In the genomic region with DNA sequence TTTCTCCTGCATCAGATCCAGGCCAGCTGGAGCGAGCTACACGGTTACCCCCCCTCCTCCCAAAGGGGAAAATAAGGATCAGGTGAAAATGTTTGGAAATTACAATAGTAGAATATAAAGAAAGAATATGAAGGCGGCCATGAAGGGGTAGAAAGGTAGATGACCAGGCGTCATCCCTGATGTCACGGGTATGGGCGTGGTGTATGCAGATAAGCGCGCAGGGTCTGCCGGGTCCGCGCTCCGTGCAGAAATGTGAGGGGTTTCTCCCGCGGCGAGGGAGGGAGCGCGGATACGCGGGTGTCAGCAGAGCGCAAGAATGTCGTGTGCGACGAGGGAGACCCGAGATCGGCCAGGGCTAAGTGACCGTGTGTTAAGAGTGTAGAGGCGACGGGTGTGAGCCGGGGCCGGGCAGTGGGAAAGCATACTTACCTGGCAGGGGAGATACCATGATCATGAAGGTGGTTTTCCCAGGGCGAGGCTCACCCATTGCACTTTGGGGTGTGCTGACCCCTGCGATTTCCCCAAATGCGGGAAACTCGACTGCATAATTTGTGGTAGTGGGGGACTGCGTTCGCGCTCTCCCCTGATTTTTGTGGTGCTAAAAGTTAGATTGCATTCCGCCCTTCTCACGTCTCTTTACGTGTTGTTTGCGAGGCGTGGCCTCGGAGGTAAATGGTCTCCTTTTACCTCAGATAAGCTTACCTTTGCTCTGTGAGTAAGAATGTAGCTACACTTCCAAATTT, we compare ENCODE assay signal across 8 mouse cellular contexts.
A peak's percentile ranks its signal among the peaks of the same experiment; 100 is the strongest.
DNase-seq lines count a peak whose midpoint lies in the region; ATAC-seq and TF ChIP-seq lines count a peak whose summit lies in the region.
"Not testable (repeated sequence)": the region's sequence is repeated elsewhere in the genome, so short reads cannot be mapped to it uniquely, and the experiment has no call there.

No protein-coding gene starts in this region.

- not testable (repeated sequence) for H3K9ac ChIP-seq in embryonic facial prominence, embryonic 14.5 days (ENCODE audit: low read depth, low read length); hindbrain, embryonic 16.5 days (ENCODE audit: low read depth, low read length); kidney, embryonic 16.5 days (replicated peaks; ENCODE audit: low read length); liver, embryonic 13.5 days; lung, postnatal 0 days (replicated peaks; ENCODE audit: low read depth); midbrain, embryonic 16.5 days (ENCODE audit: low read depth, low read length); stomach, embryonic 15.5 days

- ATAC-seq in embryonic facial prominence, embryonic 14.5 days (ENCODE audit: low read depth): peak; percentile 92
- 0 out of 2 replicates have a peak, but pooled peaks have one; percentile 35 for ATAC-seq in granulocyte monocyte progenitor cell, adult 5-6 weeks (replicated peaks; ENCODE audit: poor library complexity, severe bottlenecking)
- 0 out of 2 replicates have a peak, but pooled peaks have one; percentile 48 for ATAC-seq in hindbrain, embryonic 16.5 days
- peak; percentile 76 for ATAC-seq in kidney, embryonic 16.5 days (ENCODE audit: low FRiP score, low TSS enrichment)
- peak; percentile 91 for ATAC-seq in liver, embryonic 13.5 days (ENCODE audit: low read depth)
- peak; percentile 80 for ATAC-seq in lung, postnatal 0 days
- peak; percentile 60; the same call in 1 of the 2 replicates for ATAC-seq in midbrain, embryonic 16.5 days
- ATAC-seq in stomach, embryonic 15.5 days (ENCODE audit: insufficient read depth, low FRiP score, low read depth): peak; percentile 89

- WGBS in embryonic facial prominence, embryonic 14.5 days: 26% methylated on average over 2 of the region's 43 CpGs
- 18% methylated on average over 2 of the region's 43 CpGs for WGBS in hindbrain, embryonic 16.5 days
- 0% methylated on average over 1 of the region's 43 CpGs for WGBS in kidney, embryonic 16.5 days
- 30% methylated on average over 2 of the region's 43 CpGs for WGBS in liver, embryonic 13.5 days (ENCODE audit: insufficient replicate concordance)
- WGBS in lung, postnatal 0 days: 5% methylated on average over 2 of the region's 43 CpGs
- no CpG with 5 or more reads among the region's 43 CpGs for WGBS in midbrain, embryonic 16.5 days
- WGBS in stomach, embryonic 15.5 days: 5% methylated on average over 2 of the region's 43 CpGs

- H3K27me3 ChIP-seq in embryonic facial prominence, embryonic 14.5 days (replicated peaks; ENCODE audit: control insufficient read depth, insufficient read depth, low read length); hindbrain, embryonic 16.5 days (replicated peaks; ENCODE audit: control insufficient read depth, insufficient read depth, low read length); kidney, embryonic 16.5 days (ENCODE audit: insufficient read depth, low read length); liver, embryonic 13.5 days; lung, postnatal 0 days (replicated peaks; ENCODE audit: insufficient read depth, low read length); midbrain, embryonic 16.5 days (ENCODE audit: control insufficient read depth, insufficient read depth, low read depth, low read length); stomach, embryonic 15.5 days (replicated peaks): not testable (repeated sequence)

- H3K27ac ChIP-seq in embryonic facial prominence, embryonic 14.5 days (replicated peaks; ENCODE audit: low read depth, low read length); hindbrain, embryonic 16.5 days (ENCODE audit: low read depth, low read length); kidney, embryonic 16.5 days (ENCODE audit: low read length); liver, embryonic 13.5 days; lung, postnatal 0 days (ENCODE audit: low read length); midbrain, embryonic 16.5 days (ENCODE audit: low read length); stomach, embryonic 15.5 days: not testable (repeated sequence)

- TF ChIP-seq CTCF in lung, postnatal 0 days (IDR thresholded peaks at IDR 0.05): not testable (repeated sequence)

- not testable (repeated sequence) for H3K4me1 ChIP-seq in embryonic facial prominence, embryonic 14.5 days (ENCODE audit: control insufficient read depth, insufficient read depth, low read length); hindbrain, embryonic 16.5 days (ENCODE audit: control insufficient read depth, insufficient read depth, low read depth, low read length); kidney, embryonic 16.5 days (ENCODE audit: insufficient read depth, low read length); liver, embryonic 13.5 days (replicated peaks); lung, postnatal 0 days (ENCODE audit: insufficient read depth, low read depth, low read length); midbrain, embryonic 16.5 days (ENCODE audit: control insufficient read depth, insufficient read depth, low read length); stomach, embryonic 15.5 days

- not testable (repeated sequence) for H3K36me3 ChIP-seq in embryonic facial prominence, embryonic 14.5 days (ENCODE audit: control insufficient read depth, insufficient read depth, low read length); hindbrain, embryonic 16.5 days (ENCODE audit: control insufficient read depth, insufficient read depth, low read length); kidney, embryonic 16.5 days (ENCODE audit: insufficient read depth, low read length); liver, embryonic 13.5 days; lung, postnatal 0 days (ENCODE audit: insufficient read depth, low read length); midbrain, embryonic 16.5 days (ENCODE audit: control insufficient read depth, insufficient read depth, low read length); stomach, embryonic 15.5 days

- H3K4me2 ChIP-seq in embryonic facial prominence, embryonic 14.5 days (ENCODE audit: low read depth, low read length); hindbrain, embryonic 16.5 days (ENCODE audit: low read length); kidney, embryonic 16.5 days (replicated peaks; ENCODE audit: low read depth, low read length); liver, embryonic 13.5 days; lung, postnatal 0 days (replicated peaks; ENCODE audit: low read depth, low read length); midbrain, embryonic 16.5 days (ENCODE audit: low read length); stomach, embryonic 15.5 days: not testable (repeated sequence)

- TF ChIP-seq EP300 in lung, postnatal 0 days (IDR thresholded peaks at IDR 0.05): not testable (repeated sequence)

- H3K9me3 ChIP-seq in embryonic facial prominence, embryonic 14.5 days (ENCODE audit: control insufficient read depth, low read length); hindbrain, embryonic 16.5 days (ENCODE audit: control insufficient read depth, low read length); kidney, embryonic 16.5 days (ENCODE audit: low read length); liver, embryonic 13.5 days (replicated peaks); lung, postnatal 0 days (ENCODE audit: low read length); midbrain, embryonic 16.5 days (replicated peaks; ENCODE audit: control insufficient read depth, low read length, poor library complexity, severe bottlenecking); stomach, embryonic 15.5 days: not testable (repeated sequence)

- not testable (repeated sequence) for DNase-seq in embryonic facial prominence, embryonic 14.5 days (ENCODE audit: low spot score); liver, embryonic 13.5 days; lung, postnatal 0 days (ENCODE audit: low spot score)

- H3K4me3 ChIP-seq in embryonic facial prominence, embryonic 14.5 days (ENCODE audit: low read depth, low read length); hindbrain, embryonic 16.5 days (ENCODE audit: low read length); kidney, embryonic 16.5 days (ENCODE audit: low read length); liver, embryonic 13.5 days (replicated peaks); lung, postnatal 0 days (ENCODE audit: low read depth, low read length); midbrain, embryonic 16.5 days (ENCODE audit: low read depth, low read length); stomach, embryonic 15.5 days (replicated peaks): not testable (repeated sequence)

Comparison
In these comparisons a context has a peak if more than half of its experiments do, and no peak if none do; other contexts are left out.
1. ATAC-seq: peak in every context shown above with its lines; median percentile 92 in embryonic facial prominence, embryonic 14.5 days; 91 in liver, embryonic 13.5 days; 89 in stomach, embryonic 15.5 days; 80 in lung, postnatal 0 days; 76 in kidney, embryonic 16.5 days; 60 in midbrain, embryonic 16.5 days; 48 in hindbrain, embryonic 16.5 days; 35 in granulocyte monocyte progenitor cell, adult 5-6 weeks.